In the genomic region with DNA sequence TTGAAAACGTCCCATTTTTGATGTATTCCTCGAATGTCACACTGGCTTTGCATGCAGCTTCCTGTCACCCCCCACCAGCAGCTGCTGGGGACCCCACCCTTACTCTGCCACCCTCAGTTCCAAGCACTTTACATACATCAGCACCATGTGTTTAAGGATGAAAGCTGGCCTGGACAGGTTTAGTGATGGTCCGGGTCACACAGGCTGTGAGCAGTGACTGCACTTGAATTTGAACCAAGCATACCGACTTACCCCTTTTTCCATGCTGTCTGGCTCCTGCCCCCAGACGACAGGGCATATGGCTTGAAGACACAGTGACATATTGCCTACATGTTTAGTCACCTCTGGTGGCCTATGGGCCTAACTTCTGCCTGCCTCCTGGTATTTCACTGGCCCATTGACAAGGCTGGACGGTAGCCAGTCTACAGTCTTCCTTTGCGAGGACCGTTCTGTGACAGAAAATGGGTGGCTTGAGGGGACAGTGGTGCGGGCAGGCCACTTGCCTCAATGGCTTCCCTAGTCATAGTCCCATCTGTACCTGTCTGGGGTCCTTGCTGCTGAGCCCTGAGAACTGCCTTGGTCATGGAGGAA, we compare ENCODE assay signal across 8 mouse cellular contexts. TPM values are rescaled to one million over a fixed set of nuclear protein-coding genes. Genes with fewer than 3 reads are reported as not detected.
DNase-seq lines count a peak whose midpoint lies in the region; ATAC-seq and TF ChIP-seq lines count a peak whose summit lies in the region.

No protein-coding gene starts in this region.

- no peak for DNase-seq in gastrocnemius, adult 2 months
- DNase-seq in gastrocnemius, postnatal 25 days: no peak
- DNase-seq in urinary bladder, postnatal 14 days (ENCODE audit: low spot score): no peak
- no peak for DNase-seq in spleen, postnatal 14 days (ENCODE audit: low spot score in 2 of 2)
- DNase-seq in lung, postnatal 36 days: no peak

- intact Hi-C loops in gastrocnemius, adult 2 months (cut with DNase I): no loop called here

- H3K27ac ChIP-seq in gastrocnemius, adult 2 months: peak overlapping the region; percentile 98
- peak overlapping the region; percentile 89; the same call in 1 of the 2 replicates for H3K27ac ChIP-seq in forebrain, embryonic 13.5 days
- no peak overlapping the region for H3K27ac ChIP-seq in liver, embryonic 15.5 days (replicated peaks)

- H3K4me2 ChIP-seq in forebrain, embryonic 13.5 days: peak overlapping the region; percentile 82
- peak overlapping the region; percentile 88; the same call in 1 of the 2 replicates for H3K4me2 ChIP-seq in liver, embryonic 15.5 days

- peaks cover 38% of the 10 kb centered on the region for H3K36me3 ChIP-seq in E14TG2a.4 (ENCODE audit: insufficient read depth, low read length)
- H3K36me3 ChIP-seq in forebrain, embryonic 13.5 days (ENCODE audit: poor library complexity, severe bottlenecking): peaks cover 28% of the 10 kb centered on the region
- peaks cover 20% of the 10 kb centered on the region for H3K36me3 ChIP-seq in liver, embryonic 15.5 days (replicated peaks)

- H3K9me3 ChIP-seq in E14TG2a.4 (ENCODE audit: low read length): no peaks in the 10 kb centered on the region
- no peaks in the 10 kb centered on the region for H3K9me3 ChIP-seq in forebrain, embryonic 13.5 days (replicated peaks)
- H3K9me3 ChIP-seq in liver, embryonic 15.5 days (replicated peaks): no peaks in the 10 kb centered on the region

- H3K9ac ChIP-seq in forebrain, embryonic 13.5 days: peak overlapping the region; percentile 76; the same call in 1 of the 2 replicates
- H3K9ac ChIP-seq in liver, embryonic 15.5 days: no peak overlapping the region

- 85% methylated on average over 9 of the region's 9 CpGs for WGBS in forebrain, embryonic 13.5 days
- 73% methylated on average over 9 of the region's 9 CpGs for WGBS in liver, embryonic 15.5 days (ENCODE audit: insufficient replicate concordance)

- ATAC-seq in forebrain, embryonic 13.5 days: no peak
- no peak for ATAC-seq in liver, embryonic 15.5 days (ENCODE audit: insufficient read depth)

- H3K27me3 ChIP-seq in E14TG2a.4 (ENCODE audit: insufficient read depth, low read length): no peaks in the 10 kb centered on the region
- H3K27me3 ChIP-seq in forebrain, embryonic 13.5 days: no peaks in the 10 kb centered on the region
- H3K27me3 ChIP-seq in liver, embryonic 15.5 days: no peaks in the 10 kb centered on the region

- H3K4me1 ChIP-seq in E14TG2a.4 (replicated peaks; ENCODE audit: low read depth, low read length): peaks cover 68% of the 10 kb centered on the region
- H3K4me1 ChIP-seq in forebrain, embryonic 13.5 days: peaks cover 43% of the 10 kb centered on the region
- H3K4me1 ChIP-seq in liver, embryonic 15.5 days (replicated peaks): peaks cover 49% of the 10 kb centered on the region

- H3K4me3 ChIP-seq in gastrocnemius, adult 2 months: peak overlapping the region; percentile 90
- peak overlapping the region; percentile 86 for H3K4me3 ChIP-seq in E14TG2a.4 (replicated peaks; ENCODE audit: low read length)
- no peak overlapping the region for H3K4me3 ChIP-seq in forebrain, embryonic 13.5 days
- peak overlapping the region; percentile 78; the same call in 1 of the 2 replicates for H3K4me3 ChIP-seq in liver, embryonic 15.5 days (replicated peaks)

- TF ChIP-seq CTCF in gastrocnemius, adult 2 months (IDR thresholded peaks at IDR 0.05): no peak
- TF ChIP-seq CTCF in E14TG2a.4 (conservative IDR thresholded peaks at IDR 0.05; ENCODE audit: low read length): no peak

RNA-seq across cellular contexts. Expression of a gene that starts 6.7 kb away (rescaled TPM):
- 10 to 100 TPM in 1 of 2 experiments, 1 to 10 TPM in 1; 9.9 to 14.1 TPM for total RNA-seq in gastrocnemius, adult 2 months (2021)
- 10 to 100 TPM; 10.4 to 13.5 TPM for total RNA-seq in gastrocnemius, postnatal 25 days (2021)
- 14.8 and 15.5 TPM in 2 replicates for polyA plus RNA-seq in forebrain, embryonic 13.5 days (2015; fragmentation: Nextera tagmentation; extraction: Ambion mirVana)
- polyA plus RNA-seq in liver, embryonic 15.5 days (2015; fragmentation: Nextera tagmentation; extraction: Ambion mirVana): 2.0 and 2.5 TPM in 2 replicates

RNA-seq across cellular contexts. Expression of a gene that starts 6.8 kb away (rescaled TPM):
- 10 to 100 TPM; 80.6 to 90.3 TPM for total RNA-seq in gastrocnemius, adult 2 months (2021)
- 10 to 100 TPM; 52.0 to 67.4 TPM for total RNA-seq in gastrocnemius, postnatal 25 days (2021)
- 111 and 118 TPM in 2 replicates for polyA plus RNA-seq in forebrain, embryonic 13.5 days (2015; fragmentation: Nextera tagmentation; extraction: Ambion mirVana)
- polyA plus RNA-seq in liver, embryonic 15.5 days (2015; fragmentation: Nextera tagmentation; extraction: Ambion mirVana): 79.8 and 80.2 TPM in 2 replicates

RNA-seq across cellular contexts. Expression of a gene that starts 13.8 kb away (rescaled TPM):
- total RNA-seq in gastrocnemius, adult 2 months (2021): 10 to 100 TPM in 1 of 2 experiments, 1 to 10 TPM in 1; 8.1 to 11.2 TPM
- 1 to 10 TPM; 9.5 to 9.6 TPM for total RNA-seq in gastrocnemius, postnatal 25 days (2021)
- polyA plus RNA-seq in forebrain, embryonic 13.5 days (2015; fragmentation: Nextera tagmentation; extraction: Ambion mirVana): 15.4 and 18.3 TPM in 2 replicates
- 9.1 and 10.4 TPM in 2 replicates for polyA plus RNA-seq in liver, embryonic 15.5 days (2015; fragmentation: Nextera tagmentation; extraction: Ambion mirVana)
